Mouse (Mus musculus) erythroblast, embryonic 14.5 days (primary cell): ENCODE data around the gene Wdtc1. TPM values are rescaled to one million over a fixed set of nuclear protein-coding genes. Genes with fewer than 3 reads are reported as not detected.

Source experiments
- H3K27me3 ChIP-seq: 2 replicates; pipeline ENCODE4 v1.6.1; 2012; ENCODE audit warnings: inconsistent platforms; ENCODE audit not compliant: control insufficient read depth
- H3K36me3 ChIP-seq: 2 replicates; pipeline ENCODE4 v1.6.1; 2012; ENCODE audit warnings: mild to moderate bottlenecking, inconsistent platforms; ENCODE audit not compliant: control insufficient read depth
- H3K4me1 ChIP-seq: 2 replicates; pipeline ENCODE4 v1.6.1; 2012; ENCODE audit warnings: inconsistent platforms; ENCODE audit not compliant: control insufficient read depth
- H3K4me3 ChIP-seq: replicated peaks from 2 replicates; pipeline ENCODE3; 2012; ENCODE audit warnings: moderate library complexity, mild to moderate bottlenecking, inconsistent platforms
- H3K9me3 ChIP-seq: 2 replicates; pipeline ENCODE4 v1.6.1; 2012; ENCODE audit warnings: low read length, inconsistent platforms, mixed read lengths; ENCODE audit not compliant: control insufficient read depth
- GATA1 ChIP-seq: IDR thresholded peaks from 2 replicates; pipeline ENCODE4 v1.6.1; 2012; ENCODE audit warnings: low read length, inconsistent platforms, mixed read lengths
- TAL1 ChIP-seq: IDR thresholded peaks from 3 replicates; pipeline ENCODE4 v1.6.1; 2012; ENCODE audit warnings: low read length, inconsistent platforms, mixed read lengths
- polyA plus RNA-seq: library from polyadenylated mRNA; stranded (reverse); fragments of >175 nt; gene quantifications from 2 replicates; pipeline ENCODE4 v1.2.3, GENCODE M21; 2012

The Wdtc1 gene
- polyA plus RNA-seq, 1 experiment: 23.1 TPM

DNA sequence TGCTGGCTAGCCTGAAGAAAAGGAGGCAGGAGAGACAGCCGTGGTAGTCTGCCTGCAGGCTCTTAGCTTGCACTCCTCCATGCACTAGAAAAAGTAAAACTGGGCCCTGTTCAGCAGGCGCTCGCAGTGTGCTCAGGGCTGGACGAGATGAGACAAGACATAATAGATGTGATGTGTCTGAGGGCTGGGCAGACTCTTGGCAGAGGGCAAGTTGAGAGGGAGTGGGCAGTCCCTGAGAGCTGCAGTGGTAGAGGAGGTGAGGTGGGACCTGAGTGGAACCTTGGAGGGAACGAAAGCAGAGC lies 25.7 kb upstream of the Wdtc1 start:
- H3K4me1 ChIP-seq: peaks cover 72% of the 10 kb centered on the region
- TF ChIP-seq TAL1: no peak
- no peak for TF ChIP-seq GATA1
- H3K9me3 ChIP-seq: no peaks in the 10 kb centered on the region
- H3K4me3 ChIP-seq: peak overlapping the region; percentile 24
- H3K36me3 ChIP-seq: peaks cover 74% of the 10 kb centered on the region
- no peaks in the 10 kb centered on the region for H3K27me3 ChIP-seq

DNA sequence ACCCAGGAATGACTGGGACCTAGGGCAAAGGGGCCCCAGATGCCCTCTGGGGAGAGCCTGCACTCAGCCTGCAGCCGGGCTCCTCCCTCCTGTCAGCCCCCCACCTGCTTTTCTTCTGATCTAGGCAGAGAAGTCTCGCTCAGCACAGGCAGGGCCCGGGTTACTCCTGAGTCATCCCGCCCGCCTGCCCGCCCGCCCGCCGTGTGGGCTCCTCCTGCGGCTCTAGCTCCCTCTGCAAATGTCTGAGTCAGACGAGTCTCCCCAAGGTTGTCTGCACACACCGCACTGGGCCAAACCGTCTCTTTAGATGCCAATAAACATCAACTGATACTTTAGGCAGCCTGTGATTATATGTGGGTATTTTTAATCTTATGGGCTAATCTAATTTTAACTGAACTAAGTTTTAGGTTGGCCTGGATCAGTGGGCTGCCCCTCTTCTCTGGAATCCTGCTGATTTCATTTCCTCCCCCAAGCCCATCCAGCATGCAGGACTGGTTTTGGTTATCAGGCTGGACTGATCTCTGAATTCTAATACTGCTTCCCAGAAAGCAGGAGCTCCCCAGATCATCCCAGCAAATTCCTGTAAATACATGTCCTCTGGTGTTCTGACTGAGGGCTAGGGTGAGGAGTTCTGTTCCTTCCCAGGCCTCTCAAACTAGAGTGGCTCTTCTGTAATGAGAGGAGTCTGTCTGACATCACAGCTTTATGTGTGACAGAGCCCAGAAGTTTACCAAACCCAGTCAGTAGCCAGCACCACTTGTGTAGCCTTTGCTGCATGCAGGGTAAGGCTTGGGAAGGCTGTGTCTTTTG lies 25.2 kb upstream of the Wdtc1 start:
- H3K27me3 ChIP-seq: no peaks in the 10 kb centered on the region
- H3K4me1 ChIP-seq: peaks cover 77% of the 10 kb centered on the region
- H3K4me3 ChIP-seq: peak overlapping the region; percentile 45
- H3K36me3 ChIP-seq: peaks cover 74% of the 10 kb centered on the region
- no peak for TF ChIP-seq TAL1
- TF ChIP-seq GATA1: no peak; the same call in 1 of the 2 replicates
- H3K9me3 ChIP-seq: no peaks in the 10 kb centered on the region

DNA sequence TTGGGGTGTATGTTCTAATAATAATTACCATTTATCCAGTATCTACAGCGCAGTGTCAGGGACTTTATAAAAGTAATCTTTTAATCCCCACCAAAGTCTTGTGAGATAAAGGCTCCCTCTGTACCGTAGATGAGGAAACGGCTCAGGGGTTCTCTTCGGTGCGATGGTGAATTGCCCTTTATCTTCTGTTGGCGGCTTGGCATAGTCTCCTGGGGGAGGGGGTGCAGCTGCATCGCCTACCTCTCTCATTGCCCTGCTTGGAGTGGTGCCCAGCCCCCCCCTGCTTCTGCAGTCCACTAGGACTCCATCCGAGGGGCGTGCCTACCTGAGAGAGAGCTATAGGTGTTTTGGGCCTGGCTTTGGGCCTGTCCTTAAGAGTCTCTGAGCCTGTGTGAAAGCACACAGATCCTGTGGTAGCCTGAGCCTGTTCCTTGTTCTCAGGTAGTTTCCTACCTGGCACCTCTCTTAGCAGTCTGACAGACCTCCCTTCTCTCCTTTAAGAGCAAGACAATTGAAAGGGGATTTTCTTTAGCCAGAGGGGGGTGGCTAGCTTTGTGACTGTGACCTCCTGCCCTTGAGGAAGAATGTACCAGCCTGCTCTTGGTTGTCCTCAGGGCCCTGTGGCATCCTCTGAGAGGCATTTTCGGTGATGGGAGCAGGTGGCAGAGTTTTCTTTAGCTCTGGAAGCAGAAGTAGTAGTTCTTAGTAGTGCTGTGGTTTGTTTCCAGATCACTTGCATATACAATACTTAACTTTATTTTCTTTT lies 22.7 kb upstream of the Wdtc1 start:
- no peaks in the 10 kb centered on the region for H3K9me3 ChIP-seq
- H3K27me3 ChIP-seq: no peaks in the 10 kb centered on the region
- peaks cover 96% of the 10 kb centered on the region for H3K4me1 ChIP-seq
- TF ChIP-seq GATA1: no peak
- no peak for TF ChIP-seq TAL1
- peak overlapping the region; percentile 22 for H3K4me3 ChIP-seq
- peaks cover 73% of the 10 kb centered on the region for H3K36me3 ChIP-seq

DNA sequence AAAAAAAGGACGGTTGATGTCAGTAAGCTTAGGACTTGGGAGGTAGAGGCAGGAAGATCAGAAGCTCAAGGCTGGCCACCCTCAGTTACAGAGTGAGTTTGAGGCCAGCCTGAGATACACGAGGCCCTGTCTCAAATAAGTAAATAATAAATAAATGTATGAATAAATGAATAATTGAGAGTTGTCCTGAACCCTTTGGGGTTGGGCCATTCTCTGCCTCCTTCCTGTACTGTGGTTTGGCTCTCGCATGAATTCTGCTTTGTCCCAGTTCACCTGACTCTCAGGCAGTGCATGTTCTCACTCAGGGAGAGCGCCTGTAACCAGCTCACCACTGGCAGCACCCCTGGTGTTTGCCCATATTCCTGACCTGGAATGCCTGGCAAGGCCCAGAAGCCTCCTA lies 20.7 kb upstream of the Wdtc1 start:
- Histone ChIP-seq H3K4me3 (peak overlapping the region; percentile 79), H3K9me3 (no peaks in the 10 kb centered on the region), H3K36me3 (peaks cover 59% of the 10 kb centered on the region), H3K27me3 (no peaks in the 10 kb centered on the region), H3K4me1 (peaks cover 92% of the 10 kb centered on the region)
- no peak for TF ChIP-seq GATA1
- no peak for TF ChIP-seq TAL1

DNA sequence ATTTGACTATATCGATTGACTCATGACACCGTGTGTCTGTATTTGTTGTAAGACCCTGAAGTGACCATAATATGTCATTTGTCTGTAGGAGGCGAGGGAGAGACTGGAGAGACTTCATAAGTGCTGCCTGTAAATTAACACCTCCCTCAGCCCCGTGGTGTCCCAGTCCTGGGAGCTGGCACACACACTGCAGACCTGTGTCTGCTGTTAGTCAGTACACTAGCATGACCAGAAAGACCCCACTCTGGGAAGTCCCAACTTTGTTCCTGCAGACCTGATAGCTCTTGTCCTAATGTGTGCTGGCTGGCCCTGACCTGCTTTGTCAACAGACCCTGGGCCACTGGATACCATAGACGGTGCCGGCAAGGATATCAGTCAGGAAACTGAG lies 19.0 kb upstream of the Wdtc1 start:
- H3K9me3 ChIP-seq: no peaks in the 10 kb centered on the region
- H3K4me3 ChIP-seq: peak overlapping the region; percentile 79
- no peak for TF ChIP-seq GATA1
- no peak for TF ChIP-seq TAL1
- peaks cover 48% of the 10 kb centered on the region for H3K36me3 ChIP-seq
- H3K4me1 ChIP-seq: peaks cover 76% of the 10 kb centered on the region
- H3K27me3 ChIP-seq: peaks cover under 1% of the 10 kb centered on the region; the same call in 1 of the 2 replicates

DNA sequence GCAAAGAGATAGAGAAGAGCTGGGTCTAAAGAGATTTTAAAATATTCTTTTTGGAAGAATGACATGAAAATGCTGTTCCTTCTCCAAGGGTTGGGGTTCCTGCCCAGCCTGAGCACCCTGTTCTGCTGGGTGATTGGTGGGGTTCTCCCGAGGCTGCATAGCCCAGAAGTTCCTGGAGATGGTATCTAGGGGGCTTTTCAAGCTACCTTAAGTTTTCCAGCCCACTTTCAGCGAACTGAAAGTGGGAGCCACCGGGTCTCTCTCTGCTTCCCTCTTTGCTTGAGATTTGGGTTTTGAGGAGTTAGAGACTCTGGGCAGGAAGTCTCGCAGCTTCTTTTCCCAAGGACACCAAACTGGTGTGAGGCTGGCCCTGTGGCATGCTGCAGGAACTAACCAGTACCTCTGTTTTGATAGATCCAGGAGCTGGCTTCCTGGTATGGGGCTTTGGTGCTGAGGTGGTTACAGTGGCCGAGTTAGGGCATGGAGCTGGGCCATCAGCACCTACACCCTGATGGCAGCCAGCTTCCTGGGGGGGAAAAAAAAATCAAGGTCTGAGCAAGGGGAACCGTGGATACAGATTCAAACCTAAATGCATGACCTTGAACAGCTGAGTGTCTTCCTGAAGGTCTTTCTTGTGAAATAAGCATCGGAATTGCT lies 18.5 kb upstream of the Wdtc1 start:
- peaks cover 44% of the 10 kb centered on the region for H3K36me3 ChIP-seq
- peak overlapping the region; percentile 79 for H3K4me3 ChIP-seq
- peaks cover 4% of the 10 kb centered on the region; the same call in 1 of the 2 replicates for H3K9me3 ChIP-seq
- TF ChIP-seq GATA1 (no peak), TAL1 (no peak)
- H3K4me1 ChIP-seq: peaks cover 72% of the 10 kb centered on the region
- peaks cover 3% of the 10 kb centered on the region; the same call in 1 of the 2 replicates for H3K27me3 ChIP-seq

DNA sequence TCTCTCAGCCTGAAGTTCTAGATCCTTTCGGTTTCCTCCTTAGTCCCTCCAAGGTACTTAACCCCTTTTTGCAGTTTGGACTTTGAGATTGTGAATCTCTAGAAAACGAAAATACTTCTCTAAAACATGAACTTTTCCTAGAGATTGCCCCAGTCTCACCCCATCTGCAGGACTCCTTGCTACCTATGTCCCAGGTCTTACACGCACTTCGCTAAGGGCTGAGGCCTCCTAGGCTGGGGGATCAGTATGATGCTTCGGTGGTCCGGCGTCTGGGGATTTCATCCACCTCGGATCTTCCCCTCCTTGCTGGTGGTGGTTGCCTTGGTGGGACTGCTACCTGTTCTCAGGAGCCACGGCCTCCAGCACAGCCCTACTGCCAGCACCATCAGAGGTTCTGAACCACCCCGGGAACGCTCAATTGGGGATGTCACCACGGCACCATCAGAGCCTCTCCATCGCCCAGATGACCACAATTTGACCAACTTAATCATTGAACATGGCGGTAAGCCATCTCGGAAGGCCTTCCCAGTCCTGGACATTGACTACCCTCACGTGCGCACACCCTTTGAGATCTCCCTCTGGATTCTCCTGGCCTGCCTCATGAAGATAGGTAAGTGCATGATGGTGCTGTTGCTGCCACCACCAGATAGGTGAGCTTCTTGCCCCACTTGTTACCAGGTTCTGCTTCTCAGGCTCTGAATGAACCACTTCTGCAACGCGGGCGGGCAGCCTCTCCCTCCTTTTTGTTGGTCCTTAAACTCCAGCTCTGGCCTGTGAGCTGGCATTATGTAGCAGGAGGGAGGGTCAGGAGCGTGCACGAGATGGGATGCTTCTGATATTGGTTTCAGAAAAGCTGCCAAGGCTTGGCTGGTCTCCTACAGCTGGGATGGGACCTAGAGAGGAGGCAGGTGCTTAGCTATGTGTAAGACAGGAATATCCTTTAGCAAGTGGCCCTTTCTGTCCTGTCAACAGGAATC lies 17.3 kb upstream of the Wdtc1 start:
- H3K36me3 ChIP-seq: peaks cover 36% of the 10 kb centered on the region
- peak overlapping the region; percentile 79 for H3K4me3 ChIP-seq
- H3K4me1 ChIP-seq: peaks cover 62% of the 10 kb centered on the region
- TF ChIP-seq GATA1: no peak
- TF ChIP-seq TAL1: peak; percentile 46; the same call in 1 of the 3 replicates
- peaks cover 3% of the 10 kb centered on the region; the same call in 1 of the 2 replicates for H3K27me3 ChIP-seq
- H3K9me3 ChIP-seq: peaks cover 4% of the 10 kb centered on the region; the same call in 1 of the 2 replicates

DNA sequence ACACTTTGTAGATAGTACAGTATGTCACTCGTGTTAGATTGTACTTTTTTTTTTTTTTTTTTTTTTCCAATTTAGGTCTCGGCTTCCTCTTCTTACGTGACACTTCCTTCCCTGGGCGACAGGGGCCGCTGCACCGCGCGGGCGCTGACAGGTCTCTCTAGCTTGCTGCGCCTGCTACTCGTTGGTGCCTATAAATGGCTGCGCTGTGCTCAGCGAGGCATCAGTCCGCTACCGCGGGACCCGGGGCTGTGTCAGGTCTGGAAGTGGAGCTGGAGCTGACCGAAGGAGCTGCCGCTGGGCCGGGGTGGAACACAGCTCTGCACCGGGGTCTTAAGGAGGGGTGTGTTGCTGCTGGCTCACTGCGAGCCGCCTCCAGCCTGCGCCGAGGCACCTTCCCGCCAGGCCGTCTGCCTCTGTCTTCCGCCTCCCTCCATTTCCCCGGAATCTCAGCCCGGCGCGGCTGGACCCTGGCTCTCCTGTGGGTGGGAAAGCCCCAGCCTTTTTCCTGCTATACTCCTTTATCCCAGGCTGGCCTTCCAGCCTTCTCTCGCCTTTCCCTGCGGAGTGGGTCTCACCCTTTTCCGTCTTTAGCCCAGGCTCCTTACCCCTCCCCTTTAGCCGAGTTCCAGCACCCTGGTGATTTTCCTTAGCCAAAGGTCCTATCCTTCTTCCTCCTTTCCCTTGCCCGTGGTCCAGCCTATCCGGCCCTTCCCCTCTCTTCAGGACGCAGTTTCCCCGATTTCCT lies 16.4 kb upstream of the Wdtc1 start, which contains the start of gene Slc9a1:
TSS of gene Slc9a1 (plus strand) at position 154 of the 745 bp plus-strand sequence.
- peaks cover 4% of the 10 kb centered on the region; the same call in 1 of the 2 replicates for H3K9me3 ChIP-seq
- H3K4me1 ChIP-seq: peaks cover 53% of the 10 kb centered on the region
- H3K27me3 ChIP-seq: peaks cover 3% of the 10 kb centered on the region; the same call in 1 of the 2 replicates
- H3K4me3 ChIP-seq: peak within 1 kb of the TSS; percentile 79
- H3K36me3 ChIP-seq: peaks cover 27% of the 10 kb centered on the region
- no peak for TF ChIP-seq GATA1
- no peak for TF ChIP-seq TAL1
